Mouse (Mus musculus): ENCODE measurements around the gene St8sia2.

St8sia2 gene

DNA sequence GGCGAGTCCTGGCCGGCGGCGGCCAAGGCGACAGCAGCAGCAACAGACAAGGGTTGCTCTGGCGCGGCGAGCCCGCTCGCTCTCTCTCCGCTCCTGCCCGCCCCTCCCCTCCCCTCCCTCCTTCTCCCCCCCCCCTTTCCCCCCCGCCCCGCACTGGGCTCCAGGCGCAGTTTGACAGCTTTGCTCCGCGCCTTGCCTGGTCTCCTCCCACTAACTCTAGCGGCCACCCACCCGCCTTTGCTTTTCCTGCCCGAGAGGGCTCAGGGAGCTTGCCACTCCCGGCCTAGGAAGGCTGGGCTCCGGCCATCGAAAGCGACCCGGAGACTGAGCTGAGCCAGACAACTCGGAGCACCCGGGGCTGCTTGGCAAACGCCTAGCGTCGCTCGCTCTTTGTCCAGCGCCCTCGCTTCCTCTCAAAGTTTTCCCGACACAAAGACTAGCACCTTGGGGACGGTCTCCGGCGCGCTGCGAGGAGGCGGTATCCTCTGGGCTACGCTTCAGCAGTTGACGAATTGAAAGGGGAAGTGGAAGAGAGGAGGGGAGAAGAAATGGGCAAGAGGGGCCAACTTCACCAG, at the start of gene St8sia2:
Gene St8sia2 (minus strand): TSS at position 90 of the 575 bp plus-strand sequence.
- DNase-seq (ENCODE audit: low spot score), result no peak

GRCm38 (mm10) chr7:74061076-74061475, 47.6 kb upstream of the St8sia2 start:
- no peak for DNase-seq (ENCODE audit: low spot score)

DNA sequence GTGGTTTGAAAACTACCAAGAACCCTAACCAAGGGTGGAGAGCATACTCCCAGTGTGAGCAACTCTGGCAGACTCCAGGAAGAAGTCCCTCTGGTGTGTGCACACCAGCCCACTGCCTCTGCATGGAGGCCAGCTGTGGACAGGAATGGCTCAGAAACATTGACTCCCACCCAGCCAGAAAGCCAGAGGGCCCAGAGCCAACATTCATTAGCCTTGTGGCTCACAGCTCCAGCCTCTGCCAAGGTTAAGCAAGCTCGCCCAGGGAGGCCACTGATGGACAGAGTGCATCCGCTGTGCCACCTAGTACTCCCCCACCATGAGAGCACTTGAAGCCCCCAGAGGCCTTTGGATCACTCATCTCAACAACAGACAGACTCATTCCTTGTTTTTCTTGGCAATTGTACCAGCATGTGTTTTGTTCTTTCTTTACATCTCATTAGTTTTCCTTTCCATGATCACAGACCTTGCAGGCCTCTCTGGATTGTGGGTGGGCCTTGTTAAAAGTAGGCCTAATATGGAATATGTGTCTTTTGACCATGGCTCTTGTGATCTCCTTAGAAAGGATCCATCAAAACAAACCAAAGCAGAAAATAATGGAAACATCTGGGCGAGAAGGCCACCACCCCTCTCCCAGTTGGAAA, 46.9 kb upstream of the St8sia2 start:
- no peak for DNase-seq (ENCODE audit: low spot score)

- DNase-seq (ENCODE audit: low spot score), result no peak
Measured at GRCm38 (mm10) chr7:74059684-74060083, 46.2 kb upstream of the St8sia2 start.

GRCm38 (mm10) chr7:74055753-74056152, 42.3 kb upstream of the St8sia2 start:
- no peak for DNase-seq (ENCODE audit: low spot score)

DNA sequence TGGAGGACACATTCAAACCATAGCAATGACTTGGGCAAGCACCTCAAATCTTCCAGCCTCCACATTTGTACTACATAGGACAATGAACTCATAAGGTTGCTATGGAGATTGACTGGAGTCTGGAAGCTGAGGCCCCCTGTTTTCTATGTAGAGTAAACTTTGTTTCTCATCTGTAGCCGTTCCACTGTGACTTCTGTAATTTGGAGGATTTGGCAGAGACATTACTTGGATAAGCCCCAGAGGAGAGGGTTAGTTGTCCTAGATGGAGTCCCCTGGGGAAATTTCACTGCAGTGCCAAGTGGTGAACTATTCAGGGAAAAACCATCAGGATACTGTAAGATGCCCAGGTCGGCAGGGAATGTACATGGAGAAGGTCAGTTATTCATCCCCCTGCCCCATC, 34.1 kb upstream of the St8sia2 start:
- no peak for DNase-seq (ENCODE audit: low spot score)

DNA sequence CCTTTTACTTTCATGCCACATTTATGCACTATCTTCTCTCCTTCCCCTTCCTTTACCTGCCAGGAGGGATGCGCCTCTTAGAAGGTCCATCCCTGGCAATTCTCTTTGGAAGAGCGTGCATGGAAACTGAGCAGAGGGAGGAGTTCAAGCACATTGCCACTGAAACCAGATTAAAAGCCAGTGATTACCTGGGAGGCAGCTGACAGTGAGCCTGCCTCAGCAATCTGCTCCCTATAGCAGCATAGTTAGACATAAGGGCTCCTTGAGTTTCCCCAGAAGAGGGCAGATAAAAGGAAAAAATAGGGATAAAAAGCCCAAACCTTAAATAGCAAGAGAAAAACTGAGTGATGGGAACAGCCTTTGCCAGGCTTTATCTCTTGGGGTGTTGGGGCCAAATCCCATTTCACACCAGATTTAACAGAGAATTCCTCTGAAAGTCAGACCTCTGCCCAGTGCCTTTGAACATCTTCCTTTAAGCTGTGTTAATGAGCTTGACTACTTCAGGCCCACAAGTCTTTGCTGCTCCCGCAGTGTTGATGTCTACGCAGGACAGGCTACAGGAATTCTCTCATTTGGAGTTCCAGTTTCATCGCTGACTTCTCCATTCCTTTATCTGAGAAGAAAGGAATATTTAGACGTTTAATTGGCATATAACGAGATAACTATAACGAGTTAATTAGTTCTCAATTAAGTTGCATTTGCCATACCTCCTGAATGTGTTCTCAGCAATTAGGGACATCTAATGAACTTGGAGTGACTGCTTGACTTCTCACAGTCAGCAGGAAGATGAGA, 31.9 kb upstream of the St8sia2 start:
- no peak for DNase-seq (ENCODE audit: low spot score)

- DNase-seq (ENCODE audit: low spot score), result no peak
Measured at GRCm38 (mm10) chr7:74043562-74044138, 30.2 kb upstream of the St8sia2 start.

DNA sequence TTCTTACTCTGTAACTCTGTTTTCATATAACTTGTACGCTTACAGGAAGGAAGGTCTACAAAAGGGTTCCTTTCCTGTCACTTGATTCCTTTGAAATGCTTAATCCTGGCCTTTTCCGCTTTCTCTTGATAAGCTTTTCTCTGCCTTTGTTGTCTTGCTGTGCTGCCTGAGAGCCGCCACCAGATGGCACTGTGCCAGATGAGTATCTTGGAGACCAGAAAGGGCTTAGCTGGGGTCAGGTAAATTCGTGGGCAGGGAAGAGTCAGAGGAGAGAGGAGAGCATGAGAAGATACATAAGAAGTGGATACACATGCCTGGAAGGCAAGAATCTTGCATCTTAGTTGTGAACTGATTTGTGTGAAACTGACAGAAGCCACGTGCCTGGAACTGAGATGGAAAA, 11.5 kb upstream of the St8sia2 start:
- peak; percentile 58 for DNase-seq (ENCODE audit: low spot score)

GRCm38 (mm10) chr7:74024171-74024570, 10.7 kb upstream of the St8sia2 start:
- DNase-seq (ENCODE audit: low spot score), result no peak

DNA sequence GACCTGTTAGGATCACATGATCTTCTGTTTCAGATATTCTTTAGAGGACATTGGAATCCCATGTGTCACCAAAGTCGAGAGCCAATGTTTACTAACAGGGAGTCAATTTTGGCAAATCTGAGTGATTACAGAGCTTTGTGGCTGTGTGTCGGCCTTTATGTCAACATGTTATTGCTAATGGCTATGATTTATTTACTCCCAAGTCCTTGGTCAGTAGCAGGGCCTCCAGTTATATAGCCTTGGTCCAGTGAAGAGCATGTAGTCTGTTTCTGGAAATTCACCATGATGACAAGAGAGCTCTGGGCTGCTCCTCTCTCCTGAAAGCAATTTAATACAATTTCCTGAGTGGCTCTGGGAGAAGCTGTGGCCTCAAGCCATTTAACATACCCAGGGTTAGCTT, 9.1 kb upstream of the St8sia2 start:
- no peak for DNase-seq (ENCODE audit: low spot score)

- DNase-seq (ENCODE audit: low spot score), result no peak
Measured at GRCm38 (mm10) chr7:74021771-74022170, 8.3 kb upstream of the St8sia2 start.

- DNase-seq (ENCODE audit: low spot score), result no peak
Measured at GRCm38 (mm10) chr7:74016613-74017012, 3.1 kb upstream of the St8sia2 start.

DNA sequence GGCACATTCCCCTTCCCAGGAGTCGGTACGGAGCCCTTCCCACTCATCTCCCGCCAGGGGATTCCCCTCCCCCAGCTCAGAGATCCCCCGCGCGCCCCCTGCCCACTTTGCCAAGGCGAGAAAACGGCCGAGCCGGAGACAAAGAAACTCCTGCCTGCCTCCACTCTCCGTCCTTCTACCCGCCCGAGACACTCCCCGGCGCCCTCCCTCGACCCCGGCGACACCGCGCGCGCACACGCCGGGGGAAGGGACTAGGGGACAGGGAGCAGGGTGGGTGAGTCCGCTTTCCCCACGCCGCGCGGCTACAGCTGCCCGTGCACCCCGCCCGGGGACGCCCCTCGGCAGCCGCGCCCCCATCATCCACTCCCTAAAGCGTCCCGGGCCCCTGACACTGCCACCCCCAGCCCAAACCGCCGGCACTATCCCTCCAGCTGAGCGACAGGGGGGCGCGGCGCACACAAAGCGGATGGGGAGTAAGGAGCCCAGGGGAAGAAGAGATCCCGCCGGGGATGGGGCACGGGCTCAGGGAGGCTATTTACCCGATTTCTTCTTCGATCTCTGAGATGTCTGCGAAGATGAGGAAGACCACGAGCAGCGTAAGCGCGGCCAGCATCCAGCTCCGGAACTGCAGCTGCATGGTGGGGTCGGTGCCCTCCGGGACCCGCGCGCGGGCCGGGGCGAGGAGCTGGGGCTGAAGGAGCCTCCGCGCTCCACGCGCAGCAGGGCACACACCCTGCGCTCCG, 461 bp downstream of the St8sia2 start:
- no peak for DNase-seq (ENCODE audit: low spot score)

DNA sequence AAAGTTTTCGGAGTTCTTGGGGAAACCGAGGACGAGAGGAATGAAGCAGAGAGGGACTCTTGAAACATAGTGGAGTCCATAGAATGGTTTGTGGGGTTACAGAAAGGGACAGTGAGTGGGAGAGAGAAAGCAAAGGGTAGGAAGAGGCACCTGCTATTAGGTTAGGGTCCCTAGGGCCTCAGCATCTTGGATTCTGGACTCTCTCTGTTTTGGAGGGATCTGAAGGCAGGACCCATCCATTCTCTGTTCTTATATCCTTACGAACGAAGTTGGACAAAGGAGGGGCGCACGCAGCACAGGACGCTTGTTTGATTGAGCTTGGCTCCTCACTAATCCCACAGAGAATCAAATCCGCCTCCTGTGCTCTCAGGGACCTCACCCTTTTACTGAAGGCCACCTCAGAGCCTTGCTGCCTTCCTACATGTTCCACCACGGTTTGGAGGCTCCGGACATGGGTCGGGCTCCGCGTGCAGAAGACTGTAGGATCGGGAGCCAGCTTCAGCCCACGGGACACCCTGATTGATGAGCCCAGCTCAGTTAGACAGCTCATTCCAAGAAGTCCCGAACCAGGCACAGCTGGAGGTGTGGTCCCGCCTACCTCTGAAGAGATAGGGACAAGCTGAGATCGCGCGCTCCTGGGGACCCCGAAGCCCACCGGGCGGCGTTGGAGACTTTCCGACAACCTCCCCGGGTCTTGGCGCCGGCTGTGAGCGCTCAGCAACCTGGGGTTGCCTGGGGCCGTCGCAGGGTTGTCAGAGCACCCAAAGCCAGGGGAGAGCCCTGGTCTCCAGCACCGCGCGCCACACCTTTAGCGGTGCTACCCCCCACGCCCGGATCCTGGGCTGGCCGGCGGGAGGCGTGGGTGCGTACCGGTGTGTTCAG, 1.3 kb downstream of the St8sia2 start:
- no peak for DNase-seq (ENCODE audit: low spot score)

DNA sequence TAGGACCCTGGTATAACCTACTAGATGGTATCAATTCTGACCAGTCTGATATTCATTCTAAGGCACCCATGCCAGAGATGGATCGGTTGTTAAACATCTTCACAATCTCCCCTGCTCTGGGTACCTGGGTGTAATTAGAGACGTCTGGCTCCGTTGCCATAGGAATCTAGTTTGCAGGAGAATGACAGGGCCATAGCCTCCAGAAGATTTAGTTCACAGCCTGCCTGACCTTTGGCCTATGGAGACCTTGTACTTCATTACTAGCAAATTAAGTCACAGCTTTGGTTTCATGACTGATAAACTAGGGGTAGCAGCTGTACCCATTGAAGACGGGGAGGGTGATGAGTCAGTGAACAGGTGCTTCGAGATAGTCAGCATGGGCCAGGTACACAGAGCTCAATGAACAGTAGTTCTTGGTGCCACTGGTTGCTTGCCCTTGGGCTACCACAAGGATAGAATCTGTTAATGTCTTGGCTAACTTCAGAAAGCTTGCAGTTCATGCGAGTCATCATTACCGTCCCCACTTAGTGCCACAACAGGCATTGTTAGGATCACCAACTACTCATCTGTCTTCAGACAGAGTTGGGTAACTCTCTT, 4.4 kb downstream of the St8sia2 start:
- no peak for DNase-seq (ENCODE audit: low spot score)

DNA sequence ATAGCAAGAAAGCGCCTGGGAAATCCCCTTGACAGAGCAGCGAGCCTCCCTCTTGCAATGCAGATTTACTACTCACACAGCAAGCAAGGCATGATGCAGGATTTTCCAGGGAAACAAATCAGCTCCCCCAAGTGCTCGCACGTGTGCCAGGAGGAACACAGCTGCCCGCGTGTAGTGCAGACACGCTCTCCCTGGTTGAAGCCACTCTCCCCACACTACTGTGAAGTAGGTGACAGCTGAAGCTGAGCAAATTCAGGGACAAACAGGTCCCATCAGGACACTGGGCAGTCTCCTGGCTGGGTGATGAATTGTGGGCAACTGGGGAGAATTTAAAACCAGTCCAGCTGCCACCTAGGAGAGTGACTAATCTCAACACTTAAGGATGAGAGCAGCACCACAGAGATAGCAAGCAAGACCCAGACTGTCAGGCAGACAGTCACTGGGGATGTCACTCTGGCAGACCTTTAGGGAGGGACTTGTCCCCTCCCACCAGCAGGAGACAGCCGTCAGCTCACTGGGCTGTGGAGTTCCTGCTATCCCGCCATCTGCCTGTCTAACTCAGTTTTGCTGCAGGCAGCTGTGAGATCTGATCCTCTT, 6.6 kb downstream of the St8sia2 start:
- DNase-seq (ENCODE audit: low spot score), result no peak

GRCm38 (mm10) chr7:74006364-74006763, 7.1 kb downstream of the St8sia2 start:
- no peak for DNase-seq (ENCODE audit: low spot score)

DNA sequence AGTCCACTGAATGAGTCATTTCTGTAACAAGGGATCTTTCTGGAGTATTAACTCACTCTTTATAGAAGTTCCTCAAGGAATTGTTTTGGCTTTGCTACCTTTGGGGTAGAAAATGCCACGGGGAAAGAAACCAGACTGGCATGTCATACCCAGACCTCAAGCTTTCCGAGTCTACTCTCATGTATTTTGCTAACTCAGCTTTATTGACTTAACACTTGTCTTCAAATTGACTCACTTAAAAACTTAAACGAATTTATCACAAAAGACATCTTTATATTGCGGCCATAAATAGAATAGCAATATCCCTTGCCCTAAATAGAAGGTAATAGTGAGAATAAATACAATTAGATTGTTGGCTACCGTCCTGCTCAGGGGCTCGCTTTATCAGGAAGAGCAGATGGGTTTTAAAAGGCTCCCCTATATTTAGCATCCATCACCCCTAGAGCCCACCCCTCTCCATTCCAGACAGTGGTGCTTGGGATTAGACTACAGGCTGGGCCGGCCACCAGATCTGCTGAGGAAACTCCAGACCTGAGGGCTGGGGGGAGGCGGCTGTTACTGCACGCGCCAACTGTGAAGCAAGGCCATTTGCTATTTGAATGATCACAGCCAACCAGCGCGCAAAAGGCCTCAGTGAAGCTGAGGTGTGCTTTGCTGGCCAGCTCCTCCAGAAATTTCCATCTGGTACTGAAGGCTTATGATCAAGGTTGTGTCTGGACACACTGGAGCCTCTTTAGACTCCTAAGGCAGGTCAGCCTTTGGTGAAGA, 12.6 kb downstream of the St8sia2 start:
- no peak for DNase-seq (ENCODE audit: low spot score)

DNA sequence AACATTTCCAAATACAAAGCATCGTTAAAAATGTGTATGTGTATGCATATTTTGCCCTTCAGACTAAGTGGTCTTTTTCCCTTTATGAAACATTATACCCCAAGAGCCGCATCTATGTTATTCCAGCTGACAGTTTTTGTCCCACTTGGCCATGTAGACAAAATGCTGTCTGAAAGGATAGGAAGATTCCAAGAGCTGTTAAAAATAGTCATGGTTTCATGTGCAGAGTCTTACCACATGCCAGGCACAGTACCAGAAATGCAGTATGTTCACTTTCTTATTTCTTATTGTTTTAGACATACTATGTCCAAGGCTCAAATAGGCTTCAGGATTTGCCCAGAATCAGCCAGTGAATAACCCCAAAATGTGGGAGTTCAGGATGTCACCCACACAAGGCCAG, 24.1 kb downstream of the St8sia2 start:
- DNase-seq (ENCODE audit: low spot score), result no peak
